Comparison of ENCODE assay signal across 16 mouse cellular contexts in genomic region chr17:74172834-74173233, GRCm38 (mm10).
"Had no signal": no experiment of that assay in that cellular context is flagged by ENCODE, and none has a peak within 500 bp of the region (broad histone marks: within the 10 kb centered on the region; RNA-seq: fewer than 3 reads in every experiment).

No protein-coding gene starts in this region.

- DNase-seq: cerebellum, adult 8-10 months; cerebellum, adult 9-10 months; cerebellum, adult 9-11 months; cerebellum, postnatal 10 days; cerebellum, postnatal 14 days; cerebellum, postnatal 25 days; cerebellum, postnatal 36 days; embryo, embryonic 11 days; forebrain, postnatal 0 days; gastrocnemius, adult 2 months; gastrocnemius, postnatal 10 days; gastrocnemius, postnatal 14 days; gastrocnemius, postnatal 25 days; gastrocnemius, postnatal 36 days; heart, adult 18-20 months; heart, adult 2 months had no signal
